Mouse (Mus musculus) stomach, embryonic 14.5 days (tissue): ENCODE results near the gene Ranbp3l. TPM values are rescaled to one million over a fixed set of nuclear protein-coding genes. Genes with fewer than 3 reads are reported as not detected.

Source experiments
- ATAC-seq: fragments of 200-750 bp; cut with Nextera tagmentation; 2 replicates; pipeline ENCODE4 v1.8.0; 2017; ENCODE audit warnings: low read depth, moderate TSS enrichment; ENCODE audit not compliant: insufficient number of reproducible peaks, insufficient read depth, low FRiP score
- H3K27ac ChIP-seq: fragments of 300-500 bp; sonication (generic); 2 replicates; pipeline ENCODE4 v1.5.1; 2014; ENCODE audit warnings: mild to moderate bottlenecking, low read length, moderate library complexity, mixed read lengths
- H3K27me3 ChIP-seq: fragments of 300-500 bp; sonication (generic); 2 replicates; pipeline ENCODE4 v1.6.1; 2014; ENCODE audit warnings: low read length, control low read depth, mixed read lengths; ENCODE audit not compliant: control insufficient read depth, insufficient read depth
- H3K36me3 ChIP-seq: fragments of 300-500 bp; sonication (generic); 2 replicates; pipeline ENCODE4 v1.6.1; 2014; ENCODE audit warnings: mild to moderate bottlenecking, control low read depth, low read length, moderate library complexity, mixed read lengths; ENCODE audit not compliant: control insufficient read depth, insufficient read depth
- H3K4me1 ChIP-seq: fragments of 300-500 bp; sonication (generic); 2 replicates; pipeline ENCODE4 v1.6.1; 2014; ENCODE audit warnings: low read length, control low read depth, mixed read lengths; ENCODE audit not compliant: control insufficient read depth, insufficient read depth
- H3K4me2 ChIP-seq: fragments of 300-500 bp; sonication (generic); replicated peaks from 2 replicates; pipeline ENCODE4 v1.6.1; 2014; ENCODE audit warnings: low read depth, low read length, control low read depth
- H3K4me3 ChIP-seq: fragments of 300-500 bp; sonication (generic); 2 replicates; pipeline ENCODE4 v1.5.1; 2014; ENCODE audit warnings: low read depth, low read length, control low read depth
- H3K9ac ChIP-seq: fragments of 300-500 bp; sonication (generic); replicated peaks from 2 replicates; pipeline ENCODE4 v1.6.1; 2014; ENCODE audit warnings: low read depth, mild to moderate bottlenecking, control low read depth, low read length, moderate library complexity, mixed read lengths
- H3K9me3 ChIP-seq: fragments of 300-500 bp; sonication (generic); 2 replicates; pipeline ENCODE4 v1.6.1; 2016; ENCODE audit warnings: low read depth, low read length, control low read depth; ENCODE audit not compliant: control insufficient read depth
- WGBS: fragments of 180-500 bp; shearing (Covaris S2); extraction: QIAGEN DNeasy Blood & Tissue Kit; methylation state at CpG from one replicate; pipeline ENCODE4 v1.1.7; 2014; 5-methylcytosine and 5-hydroxymethylcytosine counted together
- polyA plus RNA-seq: library from polyadenylated mRNA; unstranded; fragments of >200 nt; fragmentation: Nextera tagmentation; extraction: Ambion mirVana; gene quantifications from 2 replicates; pipeline ENCODE4 v1.2.1, GENCODE M21; 2014

Ranbp3l gene
- polyA plus RNA-seq, 1 experiment from 2014 or later, result 0.27 TPM

DNA sequence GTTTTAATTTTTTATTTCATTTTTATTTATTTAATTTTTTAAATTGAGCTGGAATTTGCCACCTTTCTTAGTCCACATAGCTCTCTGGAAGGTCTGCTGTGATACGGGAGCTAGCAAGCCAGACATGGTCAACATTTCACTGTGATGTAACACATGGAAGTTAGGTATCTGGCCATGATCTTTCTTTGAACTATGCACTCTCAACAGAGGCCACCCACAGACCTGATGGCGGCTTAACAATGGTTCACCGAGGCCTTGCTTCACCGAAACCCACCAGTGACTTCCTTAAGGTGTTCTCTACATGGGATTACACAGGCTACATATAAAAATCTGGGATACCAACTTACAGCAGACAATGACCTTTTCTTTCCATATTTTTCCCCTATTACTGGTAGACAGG is 146.4 kb downstream of the Ranbp3l start:
- Histone ChIP-seq H3K4me1 (no peaks in the 10 kb centered on the region), H3K4me2 (no peak overlapping the region), H3K9ac (no peak overlapping the region), H3K36me3 (peaks cover 59% of the 10 kb centered on the region), H3K27me3 (no peaks in the 10 kb centered on the region), H3K4me3 (no peak overlapping the region), H3K27ac (no peak overlapping the region), H3K9me3 (no peaks in the 10 kb centered on the region)
- no peak for ATAC-seq
- 77% methylated on average over 4 of the region's 4 CpGs for WGBS

DNA sequence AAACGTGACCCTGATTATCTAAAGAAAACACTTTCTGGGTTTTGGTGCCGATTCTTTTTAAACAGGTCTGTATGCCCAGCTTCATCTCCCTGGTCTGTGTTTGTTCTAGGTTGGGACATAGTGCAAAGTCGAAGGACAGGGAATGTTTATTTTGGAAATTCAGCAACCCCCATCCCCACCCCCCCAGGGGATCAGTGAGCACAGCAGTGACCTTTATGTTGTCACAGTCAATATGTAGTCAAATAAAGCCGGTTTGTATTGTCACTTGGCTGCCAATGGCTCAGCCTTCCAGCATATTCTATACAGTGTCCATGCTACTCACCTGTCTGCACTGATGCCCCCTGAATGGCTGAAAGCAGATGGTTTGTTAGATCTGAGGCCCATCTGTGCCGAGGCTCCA is 146.8 kb downstream of the Ranbp3l start:
- Histone ChIP-seq H3K27me3 (no peaks in the 10 kb centered on the region), H3K4me3 (no peak overlapping the region), H3K9me3 (no peaks in the 10 kb centered on the region), H3K9ac (no peak overlapping the region), H3K27ac (no peak overlapping the region), H3K4me2 (no peak overlapping the region), H3K36me3 (peaks cover 64% of the 10 kb centered on the region), H3K4me1 (no peaks in the 10 kb centered on the region)
- ATAC-seq, result no peak
- 38% methylated on average over 5 of the region's 5 CpGs for WGBS

Other genes starting within 250 kb of the Ranbp3l start
- 31.8 and 32.1 TPM in 2 replicates for gene Nadk2, start 103.3 kb downstream of the Ranbp3l start, polyA plus RNA-seq
- 7.0 and 7.9 TPM in 2 replicates for gene Lmbrd2, start 172.6 kb downstream of the Ranbp3l start, polyA plus RNA-seq
- gene Skp2, start 187.5 kb downstream of the Ranbp3l start, polyA plus RNA-seq, result 70.8 and 73.4 TPM in 2 replicates